Mouse (Mus musculus): ENCODE measurements around the gene Nuak2. TPM values are rescaled to one million over a fixed set of nuclear protein-coding genes. Genes with fewer than 3 reads are reported as not detected.
"Not testable (repeated sequence)": the region's sequence is repeated elsewhere in the genome, so short reads cannot be mapped to it uniquely, and the experiment has no call there.

Nuak2 gene
- total RNA-seq (2021) = 1 to 10 TPM; 4.7 TPM
- 2.8 and 2.9 TPM in 2 replicates for polyA plus RNA-seq (2012; rRNA removed)
- long read RNA-seq, partial matches to known transcripts = 1 of 4 reads
- long read RNA-seq, other reads (novel, unspliced or antisense) = 0 of 4 reads

GRCm38 (mm10) chr1:132315889-132316624 lies at the start of gene Nuak2:
TSS of gene Nuak2 (plus strand) at chr1:132316126.
- DNase-seq = peak; percentile 94

DNA sequence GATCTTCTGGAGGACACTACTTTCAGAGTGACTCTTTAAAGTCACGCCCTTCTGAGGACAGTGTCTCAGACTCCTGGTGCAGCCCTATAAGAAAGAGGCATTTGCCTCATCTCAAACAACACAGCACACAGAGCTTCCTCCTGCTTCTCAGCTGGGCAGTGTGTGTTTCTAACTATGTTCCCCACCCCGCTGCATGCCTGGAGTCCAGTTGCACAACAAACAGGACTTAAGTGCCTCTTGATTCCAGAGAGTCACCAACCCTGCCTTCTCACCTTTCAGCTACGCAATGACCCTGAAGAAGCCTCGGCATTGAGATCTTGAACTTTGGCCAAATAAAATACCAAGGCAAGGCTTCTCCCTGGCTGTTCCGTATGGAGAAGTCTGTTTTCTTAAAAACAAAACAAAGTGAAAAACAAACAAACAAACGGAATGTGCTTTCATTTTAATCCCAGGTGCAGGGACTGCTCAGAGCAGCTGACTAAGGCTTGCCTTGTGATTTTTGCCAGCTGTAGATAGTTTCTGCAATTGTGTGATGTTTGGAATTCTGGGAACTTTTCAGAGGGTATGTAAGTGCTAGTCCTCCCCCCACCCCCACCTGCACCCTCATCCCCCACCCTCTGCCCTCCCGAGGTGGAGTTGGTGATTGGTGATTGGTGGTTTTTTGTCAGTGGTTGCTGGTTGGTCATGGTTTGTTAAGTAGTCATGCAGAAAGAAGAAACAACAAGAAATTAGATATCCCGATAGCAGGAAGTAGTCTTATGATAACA lies 49.0 kb upstream of the Nuak2 start:
- DNase-seq = peak; percentile 41

DNA sequence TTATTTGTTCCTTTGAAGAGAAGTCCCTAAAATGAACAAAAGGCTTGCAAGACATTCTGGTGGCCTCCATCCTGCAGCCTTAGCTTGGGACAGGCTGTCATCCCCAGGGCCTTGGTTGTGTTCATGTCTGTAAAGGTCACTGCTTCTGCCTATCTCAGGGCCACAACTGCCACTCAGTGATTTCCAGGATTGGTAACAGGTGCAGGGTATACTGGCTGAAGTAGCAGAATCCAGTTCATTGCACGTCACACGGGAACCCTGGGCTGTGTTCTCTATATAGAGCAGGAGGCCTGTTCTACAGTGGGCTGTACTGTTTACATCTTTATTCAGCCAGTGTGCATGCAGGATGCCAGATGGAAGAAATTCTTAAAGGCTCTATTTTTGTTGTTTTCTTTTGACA lies 48.0 kb upstream of the Nuak2 start:
- DNase-seq = peak; percentile 56

DNA sequence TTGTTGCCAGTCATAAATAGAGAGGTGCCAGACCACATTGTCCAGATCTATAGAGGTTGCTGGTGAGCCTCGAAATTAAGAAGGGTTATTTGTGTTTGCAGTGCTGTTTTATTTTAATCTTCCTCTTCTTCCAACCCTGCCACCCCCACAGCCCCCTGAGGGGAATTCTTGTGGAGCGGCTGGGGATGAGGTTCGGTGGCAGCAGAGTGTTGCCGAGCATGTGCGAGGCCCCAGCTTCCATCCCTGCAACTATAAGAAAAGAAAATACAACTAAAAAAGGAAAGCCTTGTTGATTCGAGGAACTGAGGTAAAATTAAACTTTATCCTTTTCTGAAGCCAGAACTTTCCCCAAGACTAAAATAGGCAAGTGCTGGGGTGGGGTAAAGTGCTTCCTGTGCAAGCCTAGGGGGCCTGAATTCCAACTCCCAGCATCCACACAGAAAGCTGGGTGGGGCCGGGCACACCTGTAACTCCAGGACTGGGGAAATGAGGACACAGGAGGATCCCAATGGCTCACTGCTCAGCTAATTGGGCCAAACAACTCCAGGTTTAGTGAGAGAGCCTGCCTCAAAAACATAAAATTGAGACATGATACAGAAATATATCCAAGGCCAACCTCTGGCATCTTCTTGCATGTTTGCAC lies 47.4 kb upstream of the Nuak2 start:
- no peak for DNase-seq

GRCm38 (mm10) chr1:132271237-132271636 lies 44.7 kb upstream of the Nuak2 start:
- no peak for DNase-seq

DNA sequence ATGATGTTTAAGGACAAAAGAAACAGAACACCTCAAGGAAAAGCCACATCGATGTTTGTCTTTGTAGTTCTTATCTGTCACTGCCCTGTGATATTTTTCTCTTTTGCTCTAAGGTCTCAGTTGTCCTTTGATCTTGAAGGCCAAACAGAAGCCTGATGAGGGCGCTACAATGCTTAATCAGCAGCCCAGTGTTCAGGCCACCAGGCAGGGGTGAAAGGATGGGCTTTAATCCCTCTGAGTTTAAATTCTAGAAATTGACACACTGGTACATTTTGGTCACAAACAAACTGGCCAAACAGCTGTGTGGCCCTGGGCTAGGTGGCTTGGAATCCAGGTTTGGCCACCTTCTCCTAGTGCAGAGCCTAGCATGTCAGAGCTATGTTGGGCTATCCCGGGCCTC lies 39.2 kb upstream of the Nuak2 start:
- no peak for DNase-seq

DNA sequence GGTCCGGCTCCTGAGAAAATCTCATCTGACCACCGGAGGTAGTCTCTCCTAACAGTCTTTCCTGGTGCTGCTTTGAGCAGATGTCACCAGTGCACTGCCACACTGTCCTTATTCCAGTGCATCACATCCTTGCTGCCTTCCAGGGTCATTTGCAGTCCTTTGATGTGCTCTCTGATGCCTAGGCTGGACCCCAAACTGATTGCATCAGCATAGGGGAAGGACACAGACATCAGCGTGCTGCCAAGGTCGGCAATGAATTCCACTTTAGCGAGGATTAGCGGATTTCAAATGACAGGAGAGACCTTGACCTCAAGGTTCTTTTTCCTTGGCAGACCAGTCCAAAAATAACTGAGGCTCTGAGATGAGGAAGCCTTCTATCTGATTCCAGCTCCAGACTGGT lies 38.8 kb upstream of the Nuak2 start:
- peak; percentile 92 for DNase-seq

DNA sequence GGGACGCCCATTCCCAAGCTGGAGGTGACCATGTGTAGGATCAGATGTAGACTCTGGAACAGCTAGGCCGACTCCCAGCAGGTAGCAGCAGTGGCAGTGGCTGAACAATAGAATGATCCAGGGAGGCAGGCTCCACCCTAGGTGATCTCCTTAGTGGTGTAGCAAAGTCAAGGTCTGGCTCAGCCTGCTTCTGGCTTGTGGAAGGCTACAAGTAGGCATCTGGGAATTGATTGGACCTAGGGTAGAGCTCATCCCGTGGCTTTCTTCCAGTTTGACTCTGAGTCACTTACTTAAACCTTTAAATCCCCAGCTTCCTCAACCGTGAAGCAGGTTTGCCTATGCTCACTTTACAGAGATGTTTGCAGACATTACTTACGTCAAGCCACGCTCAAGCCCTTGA lies 35.3 kb upstream of the Nuak2 start:
- not testable (repeated sequence) for DNase-seq

- DNase-seq = no peak
These were observed 34.3 kb upstream of the Nuak2 start for GRCm38 (mm10) chr1:132281523-132282176.

DNA sequence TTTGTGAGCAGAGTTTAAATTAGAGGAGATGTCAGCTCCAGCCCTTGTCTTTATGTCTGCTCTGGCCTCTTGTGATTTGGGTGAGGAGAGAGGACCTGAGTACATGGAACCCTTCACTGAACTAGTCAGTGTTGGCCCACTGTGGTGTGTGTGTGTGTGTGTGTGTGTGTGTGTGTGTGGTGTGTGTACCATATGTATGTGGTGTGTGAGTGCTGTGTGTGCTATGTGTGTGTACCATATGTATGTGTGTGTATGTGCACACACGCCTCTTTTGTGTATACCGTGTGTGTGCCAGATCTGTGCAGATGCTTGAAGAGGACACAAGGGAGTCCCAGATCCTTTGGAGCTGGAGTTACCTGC lies 33.8 kb upstream of the Nuak2 start:
- DNase-seq = no peak

GRCm38 (mm10) chr1:132283018-132283417 lies 32.9 kb upstream of the Nuak2 start:
- no peak for DNase-seq

- DNase-seq = no peak
These were observed 29.2 kb upstream of the Nuak2 start for GRCm38 (mm10) chr1:132286735-132287134.

DNA sequence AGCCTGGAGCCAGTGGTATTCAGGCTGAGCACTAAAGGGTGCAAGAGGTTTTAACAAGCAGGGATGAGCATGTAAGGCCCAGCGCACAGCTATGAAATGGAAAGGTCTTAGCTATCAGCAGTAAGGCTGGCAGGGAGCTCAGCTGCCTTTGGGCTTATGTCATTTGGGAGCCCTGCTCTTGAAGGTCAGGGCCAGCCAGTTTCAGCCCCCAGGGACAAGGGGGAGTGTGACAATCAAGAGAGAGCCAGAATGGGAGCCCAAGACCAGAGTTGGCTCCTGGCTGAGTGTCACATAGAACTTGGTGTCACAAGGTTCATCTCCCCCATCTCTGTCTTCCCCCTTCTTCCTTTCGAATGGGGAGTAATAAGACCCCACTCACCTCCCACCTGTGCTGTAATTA lies 28.5 kb upstream of the Nuak2 start:
- DNase-seq = peak; percentile 80

DNA sequence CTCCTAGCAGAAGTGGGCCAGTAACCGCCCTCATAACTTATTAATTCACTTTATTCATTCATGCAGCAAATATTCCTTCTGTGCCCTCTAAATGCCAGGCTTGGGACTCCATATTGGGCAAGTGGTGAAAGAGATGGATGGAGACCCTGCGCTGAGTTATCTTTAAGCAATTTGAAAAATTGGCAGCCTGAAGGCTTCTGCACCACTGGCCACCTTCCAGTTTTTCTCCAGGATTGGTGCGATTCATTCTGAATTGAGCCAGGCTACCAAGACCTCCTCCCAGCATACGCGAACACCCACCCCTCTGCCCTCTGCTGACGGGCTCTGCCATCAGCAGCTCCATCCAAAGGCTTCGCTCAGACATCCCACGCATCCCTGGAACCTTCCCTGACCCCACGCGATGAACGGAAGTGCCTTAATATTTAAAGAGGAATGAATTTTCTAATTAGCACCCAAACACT lies 27.9 kb upstream of the Nuak2 start:
- DNase-seq = peak; percentile 77

DNA sequence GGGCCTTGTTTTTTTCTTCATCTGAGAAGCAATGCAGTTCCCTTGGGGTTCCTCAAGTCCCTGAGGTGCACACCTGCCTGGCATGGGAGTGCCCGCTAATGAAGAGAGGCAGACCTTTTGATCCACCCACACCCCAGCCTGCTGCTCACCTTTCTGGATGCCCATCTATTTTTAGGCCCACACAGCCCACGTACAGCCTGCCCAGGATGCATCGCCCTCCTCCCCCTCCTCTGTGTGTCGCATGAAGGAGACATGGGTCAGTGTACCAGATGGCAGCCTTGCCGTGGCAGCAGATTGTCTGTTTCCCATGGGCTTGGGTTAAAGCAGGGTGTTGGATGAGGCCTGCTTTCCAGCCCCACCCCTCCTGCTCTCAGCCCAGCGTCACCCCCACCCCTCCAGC lies 26.0 kb upstream of the Nuak2 start:
- DNase-seq = no peak

GRCm38 (mm10) chr1:132290921-132291675 lies 24.8 kb upstream of the Nuak2 start:
- DNase-seq = no peak

GRCm38 (mm10) chr1:132291706-132292105 lies 24.2 kb upstream of the Nuak2 start:
- DNase-seq = no peak

DNA sequence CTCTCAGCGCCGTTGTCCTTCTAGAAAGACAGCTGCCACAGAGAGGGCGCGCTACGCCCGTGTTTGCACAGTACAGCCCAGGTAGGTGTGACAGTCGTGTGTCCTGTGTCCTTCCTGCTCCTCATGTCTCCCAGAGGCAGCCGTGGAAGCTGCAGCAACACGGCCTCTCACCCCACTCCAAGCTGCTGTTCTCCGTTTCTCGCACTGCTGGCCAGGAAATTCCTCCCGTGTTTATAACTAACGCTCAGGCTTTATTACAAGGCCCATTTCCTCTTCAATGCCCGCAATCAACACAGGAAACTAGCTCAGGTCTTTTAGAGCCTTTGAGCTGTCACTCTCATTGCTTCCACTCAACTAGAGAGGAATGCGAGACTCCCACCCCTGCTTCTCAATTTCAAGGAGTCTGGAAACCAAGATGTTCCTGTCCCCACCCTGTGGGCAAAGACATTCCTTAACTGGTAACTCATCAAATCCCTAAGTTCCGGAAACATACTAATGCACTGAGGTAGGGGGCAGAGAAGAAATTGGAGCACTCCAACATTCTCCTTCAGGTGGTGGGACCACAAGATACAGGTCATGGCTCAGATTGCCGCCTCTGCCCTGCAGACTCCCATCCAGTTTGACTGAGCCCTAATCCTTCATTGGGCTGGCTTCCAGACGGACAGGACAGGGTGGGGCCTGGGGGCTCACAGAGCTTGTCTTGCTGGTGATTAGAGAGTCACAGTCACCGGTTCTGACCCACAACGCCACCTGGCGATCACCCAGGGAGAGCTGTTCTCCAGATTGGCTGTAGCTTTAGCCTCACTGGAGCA lies 23.4 kb upstream of the Nuak2 start:
- DNase-seq = no peak

GRCm38 (mm10) chr1:132295506-132295905 lies 20.4 kb upstream of the Nuak2 start:
- DNase-seq = no peak

DNA sequence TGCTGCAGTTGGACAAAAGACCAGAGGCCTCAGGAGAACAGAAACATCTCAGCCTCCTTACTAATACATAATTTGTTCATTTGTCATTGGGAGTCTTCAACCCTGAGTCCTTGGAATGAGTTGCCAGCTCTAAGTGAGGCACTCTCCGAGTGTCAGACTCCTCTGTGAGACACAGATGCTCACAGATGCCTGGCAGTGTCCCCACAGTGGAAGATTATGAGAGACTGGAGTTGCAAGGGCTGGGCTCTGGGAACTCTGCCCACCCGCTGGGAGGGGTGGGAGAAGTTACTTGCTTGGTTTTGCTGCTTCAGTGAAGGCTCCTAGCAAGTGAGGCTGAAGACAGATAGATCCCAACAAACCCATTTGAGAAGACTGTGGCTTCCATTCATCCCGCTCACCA lies 19.9 kb upstream of the Nuak2 start:
- peak; percentile 80 for DNase-seq

DNA sequence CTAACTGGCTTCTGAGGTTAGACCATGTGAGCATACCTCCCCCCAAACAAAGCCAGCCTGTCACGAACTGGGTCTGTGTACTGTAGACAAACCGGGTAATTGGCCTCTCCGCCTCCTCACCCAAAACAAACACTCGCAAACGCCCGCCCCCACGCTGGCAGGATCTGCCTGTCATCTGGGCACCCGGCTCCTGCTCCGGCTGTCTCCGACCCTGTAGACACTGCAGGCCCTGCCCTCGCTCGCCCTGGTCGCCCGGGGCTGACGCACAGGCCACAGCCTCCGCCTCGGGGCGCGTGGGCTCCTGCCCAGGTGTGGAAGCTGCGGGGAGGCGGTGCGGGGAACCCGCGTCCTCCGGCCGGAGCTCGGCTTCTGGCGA lies 17.5 kb upstream of the Nuak2 start, which contains the start of gene Klhdc8a:
TSS of gene Klhdc8a (plus strand) at position 202 of the 376 bp plus-strand sequence.
- peak; percentile 93 for DNase-seq
